Mouse (Mus musculus): ENCODE measurements at regions not wholly inside any gene's neighbourhood (a gene's known extent, or its start where the extent isn't known, plus 50 kb on each side); places are given as distances from the start of the nearest gene placed in this dataset.

DNA sequence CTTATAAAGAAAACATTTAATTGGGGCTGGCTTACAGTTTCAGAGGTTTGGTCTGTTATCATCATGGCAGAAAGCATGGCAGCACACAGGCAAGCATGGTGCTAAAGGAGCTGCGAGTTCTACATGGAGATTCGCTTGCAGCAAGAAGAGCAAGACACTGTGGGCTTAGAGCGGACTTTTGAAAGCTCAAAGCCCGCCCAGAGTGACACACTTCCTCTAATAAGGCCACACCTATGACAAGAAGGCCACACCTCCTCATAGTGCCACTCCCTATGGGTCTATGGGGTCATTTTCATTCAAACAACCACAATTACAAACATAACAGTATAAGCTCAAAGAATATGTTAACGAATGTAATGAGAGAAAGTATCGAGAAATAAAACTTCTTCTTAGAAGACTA is 120.1 kb downstream of the Fgf18 start:
- TF ChIP-seq CTCF (IDR thresholded peaks at IDR 0.05; ENCODE audit: borderline replicate concordance, insufficient read depth, low read depth, low read length), result no peak
- TF ChIP-seq POLR2A (IDR thresholded peaks at IDR 0.05; ENCODE audit: borderline replicate concordance, insufficient read depth, low read length), result no peak

Measured in cerebellum, adult 2 months (tissue).